Mouse (Mus musculus): ENCODE data around the gene Ccdc63. TPM values are rescaled to one million over a fixed set of nuclear protein-coding genes. Genes with fewer than 3 reads are reported as not detected.

Ccdc63 gene
- 0.02 and 0.03 TPM in 2 replicates for polyA plus RNA-seq (2012; rRNA removed)

DNA sequence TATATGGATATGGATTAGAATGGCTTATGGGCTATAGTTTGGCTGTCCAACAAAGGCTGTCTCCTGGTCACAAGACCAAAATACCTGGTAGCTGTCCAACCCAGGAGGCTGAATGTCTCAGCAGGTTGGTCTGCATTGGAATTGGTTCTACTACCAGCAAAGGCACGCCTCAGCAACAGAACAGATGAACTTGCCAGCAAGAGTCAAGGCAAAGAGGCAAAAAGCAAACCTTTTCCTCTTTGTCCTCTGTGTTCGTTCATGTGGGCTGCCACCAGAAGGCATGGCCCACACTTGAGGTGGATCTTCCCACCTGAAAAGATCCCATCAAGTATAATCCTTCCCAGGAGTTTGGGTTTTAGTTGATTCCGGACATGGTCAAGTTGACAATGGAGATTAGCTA is at the start of gene Ccdc63:
Gene Ccdc63 (minus strand): TSS at position 101 of the 400 bp plus-strand sequence.

DNA sequence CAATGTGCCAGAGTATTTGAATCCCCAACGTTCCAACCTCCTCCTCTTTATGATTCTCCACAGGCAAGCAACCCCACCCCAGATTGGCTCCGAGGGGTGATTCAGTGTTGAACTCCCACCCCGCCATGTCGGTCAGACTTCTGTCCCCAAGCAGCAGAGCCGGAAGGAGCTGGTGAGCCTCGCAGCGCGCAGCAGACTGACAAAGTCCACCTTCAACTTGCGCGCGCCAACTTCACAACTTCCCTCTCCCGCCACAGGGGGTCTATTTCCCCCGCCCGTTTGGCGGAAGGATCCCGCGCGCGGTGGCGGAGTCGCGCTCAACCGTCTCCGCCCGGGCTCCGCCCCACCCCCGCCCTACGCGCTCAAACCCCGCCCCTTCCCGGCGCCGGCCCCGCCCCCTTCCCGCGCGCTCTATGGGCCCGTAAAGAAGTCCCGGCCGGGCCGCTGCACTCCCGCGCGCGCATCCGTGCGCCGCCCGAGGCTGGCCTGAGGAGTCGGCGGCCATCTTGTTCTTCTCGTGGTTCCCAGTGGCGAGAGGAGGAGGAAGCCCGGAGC is 17.3 kb upstream of the Ccdc63 start, which contains the start of gene Ppp1cc:
Gene Ppp1cc (plus strand): TSS at position 452 of the 555 bp plus-strand sequence.

Other genes starting within 250 kb of the Ccdc63 start
- gene Cux2, start 90.7 kb downstream of the Ccdc63 start, polyA plus RNA-seq (2012; rRNA removed) = 1.5 and 1.8 TPM in 2 replicates
- gene Myl2, start 39.9 kb downstream of the Ccdc63 start, polyA plus RNA-seq (2012; rRNA removed) = 0.67 TPM in 1 of 2 replicates, not detected in the other
- gene Ppp1cc, start 17.5 kb upstream of the Ccdc63 start, polyA plus RNA-seq (2012; rRNA removed) = 119 and 132 TPM in 2 replicates
- gene Hvcn1, start 66.0 kb upstream of the Ccdc63 start, polyA plus RNA-seq (2012; rRNA removed) = 0.98 and 1.5 TPM in 2 replicates
- gene Tctn1, start 123.6 kb upstream of the Ccdc63 start, polyA plus RNA-seq (2012; rRNA removed) = 1.7 and 1.9 TPM in 2 replicates
- 3.6 and 3.9 TPM in 2 replicates for gene Pptc7, start 143.5 kb upstream of the Ccdc63 start, polyA plus RNA-seq (2012; rRNA removed)
- gene Rad9b, start 213.4 kb upstream of the Ccdc63 start, polyA plus RNA-seq (2012; rRNA removed) = 2.2 and 2.6 TPM in 2 replicates
- gene Vps29, start 213.5 kb upstream of the Ccdc63 start, polyA plus RNA-seq (2012; rRNA removed) = 45.2 and 51.5 TPM in 2 replicates
- gene Gpn3, start 231.1 kb upstream of the Ccdc63 start, polyA plus RNA-seq (2012; rRNA removed) = 39.7 and 45.0 TPM in 2 replicates
- 16.3 and 18.3 TPM in 2 replicates for gene Fam216a, start 231.5 kb upstream of the Ccdc63 start, polyA plus RNA-seq (2012; rRNA removed)